Mouse (Mus musculus) splenic B cell, adult 2 months (primary cell): ENCODE data around the gene Col8a2.
A peak's percentile ranks its signal among the peaks of the same experiment; 100 is the strongest.

Experiments used
- DNase-seq: peaks from one replicate; pipeline ENCODE4 v3.0.0-alpha.2; 2011; ENCODE audit warnings: low read depth, low spot score
- H3K27me3 ChIP-seq: 2 replicates; pipeline ENCODE4 v1.6.1; 2012; ENCODE audit warnings: mild to moderate bottlenecking, low read length, moderate library complexity, mixed read lengths; ENCODE audit not compliant: control insufficient read depth, poor library complexity, insufficient read depth, severe bottlenecking
- H3K36me3 ChIP-seq: 2 replicates; pipeline ENCODE4 v1.6.1; 2012; ENCODE audit warnings: mild to moderate bottlenecking, low read length, moderate library complexity, mixed read lengths; ENCODE audit not compliant: control insufficient read depth, poor library complexity, insufficient read depth, severe bottlenecking

Col8a2 gene

DNA sequence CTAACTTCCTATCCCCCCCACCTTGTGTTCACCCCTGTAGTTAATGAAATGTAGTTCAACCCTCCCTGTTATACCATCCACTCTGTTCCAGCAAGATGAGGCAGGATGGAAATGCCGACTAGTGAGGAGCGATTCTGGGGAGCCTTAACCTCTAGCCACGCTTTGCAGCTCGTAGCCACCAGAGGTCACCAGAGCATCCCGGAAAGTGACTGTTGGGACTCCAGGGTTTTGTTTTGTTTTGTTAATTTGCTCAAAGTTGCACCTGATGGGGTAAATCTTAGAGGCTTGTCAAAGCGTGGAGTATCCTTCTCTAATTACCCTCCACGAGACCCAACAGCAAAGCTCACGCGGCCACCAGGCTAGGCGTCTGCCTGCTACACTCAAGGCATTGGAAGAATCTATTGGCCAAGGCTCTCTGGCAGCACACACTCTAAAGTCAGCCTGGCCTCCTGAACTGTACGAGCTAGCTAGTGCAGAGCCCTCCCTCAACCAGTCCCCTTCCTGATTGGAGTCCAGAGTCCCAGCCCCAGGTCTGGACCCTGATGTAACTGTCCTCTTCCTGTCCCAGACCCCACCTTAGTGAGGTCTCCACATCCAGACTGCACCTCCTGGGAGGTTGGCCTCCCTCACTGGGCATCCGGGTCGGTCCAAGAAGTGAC lies 8.6 kb upstream of the Col8a2 start:
- peak; percentile 63 for DNase-seq
- Histone ChIP-seq H3K36me3 (peaks cover 4% of the 10 kb centered on the region; the same call in 1 of the 2 replicates), H3K27me3 (no peaks in the 10 kb centered on the region)

GRCm38 (mm10) chr4:126278565-126278915 lies 8.1 kb upstream of the Col8a2 start:
- Histone ChIP-seq H3K36me3 (peaks cover 4% of the 10 kb centered on the region; the same call in 1 of the 2 replicates), H3K27me3 (no peaks in the 10 kb centered on the region)
- DNase-seq, result no peak

GRCm38 (mm10) chr4:126278961-126279360 lies 7.6 kb upstream of the Col8a2 start:
- Histone ChIP-seq H3K27me3 (0 out of 2 replicates have a peak, but pooled peaks cover under 1% of the 10 kb centered on the region), H3K36me3 (0 out of 2 replicates have a peak, but pooled peaks cover 2% of the 10 kb centered on the region)
- no peak for DNase-seq

DNA sequence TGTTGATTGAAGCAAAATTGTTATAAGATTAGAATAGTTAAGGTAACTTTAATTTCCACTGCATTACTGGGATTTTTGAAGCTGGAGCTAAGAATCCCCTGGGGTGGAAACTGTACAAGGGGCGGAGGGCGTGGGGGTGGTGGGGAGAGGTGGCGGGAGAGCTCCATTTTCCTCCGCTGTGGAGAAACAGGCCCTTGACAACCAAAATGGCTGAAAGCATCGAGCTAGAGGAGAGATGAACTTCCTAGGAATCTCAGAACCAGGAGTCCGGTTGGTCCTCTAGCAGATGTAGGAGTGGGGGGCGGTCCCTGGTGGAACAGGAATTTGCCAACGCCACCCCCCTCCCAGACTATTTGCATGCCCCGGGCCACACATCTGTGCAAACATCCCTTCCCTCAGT lies 4.9 kb upstream of the Col8a2 start:
- no peak for DNase-seq
- no peaks in the 10 kb centered on the region for H3K36me3 ChIP-seq
- H3K27me3 ChIP-seq, result 0 out of 2 replicates have a peak, but pooled peaks cover 2% of the 10 kb centered on the region

DNA sequence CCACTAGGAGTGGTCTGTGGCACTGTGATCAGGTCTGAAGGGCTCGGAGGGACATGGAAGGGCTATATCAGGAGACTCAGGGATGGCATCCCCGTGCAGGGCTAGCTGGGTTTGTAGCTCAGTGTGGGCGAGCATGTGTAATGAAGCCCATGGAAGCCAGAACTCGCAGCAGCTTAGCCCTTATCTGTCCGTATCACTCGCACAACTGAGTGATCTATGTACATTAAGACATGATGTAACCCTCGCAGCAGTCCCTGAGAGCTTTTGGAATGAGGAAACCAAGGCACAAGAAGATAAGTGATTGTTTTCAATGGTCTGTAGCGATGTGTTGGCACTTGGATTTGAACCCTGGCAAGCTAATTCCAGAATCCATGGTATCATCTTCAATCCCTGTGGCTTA lies 3.0 kb upstream of the Col8a2 start:
- DNase-seq, result no peak
- H3K27me3 ChIP-seq, result 0 out of 2 replicates have a peak, but pooled peaks cover 2% of the 10 kb centered on the region
- no peaks in the 10 kb centered on the region for H3K36me3 ChIP-seq

- no peak for DNase-seq
- 0 out of 2 replicates have a peak, but pooled peaks cover 2% of the 10 kb centered on the region for H3K27me3 ChIP-seq
- H3K36me3 ChIP-seq, result no peaks in the 10 kb centered on the region
Observed at GRCm38 (mm10) chr4:126287302-126287995, 856 bp downstream of the Col8a2 start.

GRCm38 (mm10) chr4:126288085-126288666 lies 1.6 kb downstream of the Col8a2 start:
- H3K36me3 ChIP-seq, result no peaks in the 10 kb centered on the region
- 0 out of 2 replicates have a peak, but pooled peaks cover 2% of the 10 kb centered on the region for H3K27me3 ChIP-seq
- DNase-seq, result no peak

GRCm38 (mm10) chr4:126290314-126290713 lies 3.7 kb downstream of the Col8a2 start:
- DNase-seq, result no peak
- H3K27me3 ChIP-seq, result no peaks in the 10 kb centered on the region
- H3K36me3 ChIP-seq, result no peaks in the 10 kb centered on the region

DNA sequence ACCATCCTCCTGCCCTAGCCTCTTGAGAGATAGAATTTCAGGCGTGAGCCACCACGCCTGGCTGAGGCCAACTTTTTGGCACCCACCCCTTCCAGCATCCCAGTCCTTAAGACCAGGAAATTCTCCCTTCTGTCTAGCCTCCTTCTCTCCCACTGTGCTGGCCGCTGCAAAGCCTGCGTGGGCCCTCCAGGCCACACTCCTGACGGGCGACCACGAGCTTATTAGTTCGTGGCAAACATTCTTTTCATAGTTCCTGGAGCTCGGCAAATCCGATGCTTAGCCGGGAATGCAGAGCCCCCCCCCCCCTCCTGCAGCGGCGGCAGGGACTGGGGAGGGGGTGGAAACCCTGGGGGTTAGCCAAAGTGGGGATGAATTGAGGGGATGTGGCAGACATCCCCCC lies 4.6 kb downstream of the Col8a2 start:
- no peaks in the 10 kb centered on the region for H3K36me3 ChIP-seq
- DNase-seq, result no peak
- H3K27me3 ChIP-seq, result no peaks in the 10 kb centered on the region

GRCm38 (mm10) chr4:126295152-126295551 lies 8.6 kb downstream of the Col8a2 start:
- no peaks in the 10 kb centered on the region for H3K36me3 ChIP-seq
- no peaks in the 10 kb centered on the region for H3K27me3 ChIP-seq
- DNase-seq, result no peak

GRCm38 (mm10) chr4:126295937-126296336 lies 9.3 kb downstream of the Col8a2 start:
- H3K36me3 ChIP-seq, result no peaks in the 10 kb centered on the region
- no peak for DNase-seq

DNA sequence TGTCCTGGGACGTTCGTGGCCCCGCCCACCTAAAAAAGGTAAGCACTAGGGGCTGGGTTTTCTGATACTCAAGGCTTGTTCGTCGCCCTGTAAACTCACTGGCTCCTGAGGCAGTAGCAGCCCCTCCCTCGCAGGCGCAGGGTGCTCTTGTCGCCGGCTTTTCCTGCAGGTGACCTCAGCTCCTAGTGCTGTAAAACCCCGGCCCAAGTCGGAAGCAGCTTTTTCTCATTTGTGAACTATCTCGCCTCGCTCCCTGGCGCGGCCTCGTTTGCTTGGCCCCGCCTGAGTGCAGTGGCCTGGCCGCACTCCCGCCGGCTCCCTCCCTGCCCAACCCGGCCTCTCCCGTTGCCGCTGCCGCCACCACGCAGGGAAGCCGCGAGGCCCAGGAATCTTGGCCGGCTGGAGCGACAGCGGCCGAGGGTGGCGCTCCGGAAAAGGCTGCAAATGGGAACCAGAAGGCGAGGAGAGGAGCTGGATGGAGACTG lies 10.1 kb downstream of the Col8a2 start:
- H3K36me3 ChIP-seq, result no peaks in the 10 kb centered on the region
- no peak for DNase-seq

More at GRCm38 (mm10) chr4:126295937-126296336, 9.3 kb downstream of the Col8a2 start:
- H3K27me3 ChIP-seq, result no peaks in the 10 kb centered on the region

GRCm38 (mm10) chr4:126300916-126301583 lies 14.5 kb downstream of the Col8a2 start:
- Histone ChIP-seq H3K27me3 (no peaks in the 10 kb centered on the region; the same call in 1 of the 2 replicates), H3K36me3 (no peaks in the 10 kb centered on the region)
- DNase-seq, result no peak

More for the DNA sequence above, 10.1 kb downstream of the Col8a2 start:
- no peaks in the 10 kb centered on the region for H3K27me3 ChIP-seq

DNA sequence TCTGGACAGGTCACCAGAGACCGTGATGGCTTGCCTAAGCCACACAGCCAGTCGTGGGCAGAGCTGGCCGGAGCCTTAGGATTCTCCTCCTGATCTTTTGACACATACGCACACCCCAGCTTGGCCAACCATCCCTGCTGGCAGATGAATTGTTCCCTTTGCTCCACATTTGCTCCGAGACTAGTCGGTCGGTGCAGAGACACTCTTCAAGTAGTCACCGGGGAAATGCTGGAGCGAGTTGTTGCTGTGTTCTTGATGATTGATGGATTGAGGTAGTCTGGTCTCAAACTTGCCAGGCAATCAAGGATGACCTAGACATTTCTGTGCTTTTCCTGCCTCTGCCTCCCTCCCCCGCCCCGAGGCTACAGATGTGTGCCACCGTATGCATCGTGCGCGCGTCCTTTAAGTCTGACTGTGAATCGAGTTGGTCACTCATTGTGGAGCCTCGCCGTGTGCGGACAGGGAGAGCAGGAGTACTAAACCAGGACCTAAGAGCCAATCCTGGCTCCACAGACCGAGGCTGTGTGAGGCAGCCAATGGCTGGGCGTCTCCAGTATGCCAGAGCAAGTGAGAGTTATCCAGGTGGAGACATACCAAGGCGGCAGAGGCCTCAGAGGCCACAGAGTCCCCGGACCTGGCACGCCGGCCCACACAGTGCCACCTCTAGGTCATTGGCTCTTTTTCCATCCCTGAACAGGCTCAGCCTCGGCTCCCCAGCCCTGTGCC lies 15.2 kb downstream of the Col8a2 start:
- no peaks in the 10 kb centered on the region; the same call in 1 of the 2 replicates for H3K27me3 ChIP-seq
- DNase-seq, result no peak
- H3K36me3 ChIP-seq, result no peaks in the 10 kb centered on the region
